Mouse (Mus musculus) lung, postnatal 36 days (tissue): ENCODE data around the gene Tmem251.

Experiments used
- DNase-seq: peaks from one replicate; pipeline ENCODE4 v3.0.0; 2022; ENCODE audit warnings: mixed read lengths

Tmem251 gene

GRCm38 (mm10) chr12:102710851-102711375 is 32.6 kb upstream of the Tmem251 start:
- DNase-seq: no peak

GRCm38 (mm10) chr12:102713153-102713865 is 30.3 kb upstream of the Tmem251 start:
- no peak for DNase-seq

- DNase-seq: no peak
These were observed 29.4 kb upstream of the Tmem251 start for GRCm38 (mm10) chr12:102714116-102714515.

- no peak for DNase-seq
These were observed 28.7 kb upstream of the Tmem251 start for GRCm38 (mm10) chr12:102714654-102715395.

GRCm38 (mm10) chr12:102719552-102720315 is 23.8 kb upstream of the Tmem251 start:
- DNase-seq: no peak

DNA sequence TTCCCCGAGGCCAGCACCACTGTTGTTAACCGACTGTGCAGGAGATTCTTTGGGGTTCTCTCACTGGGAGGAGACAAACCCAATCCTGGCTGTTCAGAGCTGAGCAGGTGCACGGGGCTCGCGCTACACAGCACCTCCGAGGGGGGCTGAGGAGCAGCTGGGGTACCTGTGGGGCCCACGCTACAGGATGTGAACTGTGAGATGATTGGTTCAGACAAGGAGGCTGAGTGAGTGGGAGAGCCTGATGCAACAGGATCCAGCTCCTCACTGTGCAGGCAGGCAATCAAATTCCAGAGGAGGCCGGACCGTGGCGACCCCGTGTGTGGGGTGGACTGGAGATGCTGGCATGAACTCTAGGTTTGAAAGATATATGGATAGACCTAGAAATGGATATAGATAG is 21.1 kb upstream of the Tmem251 start:
- no peak for DNase-seq

GRCm38 (mm10) chr12:102722966-102723365 is 20.6 kb upstream of the Tmem251 start:
- no peak for DNase-seq

DNA sequence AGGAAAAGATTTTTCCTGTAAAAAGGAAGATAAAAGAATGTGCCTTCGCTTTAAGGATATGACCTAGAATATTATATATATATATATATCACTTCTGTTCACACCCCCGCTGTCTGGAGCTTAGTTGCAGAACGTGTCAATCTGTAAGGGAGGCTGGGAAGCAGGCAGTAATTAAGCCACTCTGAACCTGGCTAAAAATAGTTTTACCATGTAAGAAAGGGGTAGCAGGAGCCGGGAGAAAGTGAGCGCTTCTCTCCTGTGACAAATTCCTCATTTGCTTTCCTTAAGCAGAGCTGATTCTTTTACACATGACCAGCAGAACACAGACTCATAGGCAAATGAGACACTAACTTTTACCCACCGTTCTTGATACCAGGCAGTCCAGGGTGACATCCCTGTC is 19.7 kb upstream of the Tmem251 start:
- no peak for DNase-seq

- DNase-seq: no peak
These were observed 18.4 kb upstream of the Tmem251 start for GRCm38 (mm10) chr12:102725146-102725545.

- no peak for DNase-seq
These were observed 17.8 kb upstream of the Tmem251 start for GRCm38 (mm10) chr12:102725761-102726175.

GRCm38 (mm10) chr12:102729855-102730797 is 13.4 kb upstream of the Tmem251 start:
- peak; percentile 87 for DNase-seq

GRCm38 (mm10) chr12:102730798-102731619 is 12.6 kb upstream of the Tmem251 start:
- peak; percentile 22 for DNase-seq

DNA sequence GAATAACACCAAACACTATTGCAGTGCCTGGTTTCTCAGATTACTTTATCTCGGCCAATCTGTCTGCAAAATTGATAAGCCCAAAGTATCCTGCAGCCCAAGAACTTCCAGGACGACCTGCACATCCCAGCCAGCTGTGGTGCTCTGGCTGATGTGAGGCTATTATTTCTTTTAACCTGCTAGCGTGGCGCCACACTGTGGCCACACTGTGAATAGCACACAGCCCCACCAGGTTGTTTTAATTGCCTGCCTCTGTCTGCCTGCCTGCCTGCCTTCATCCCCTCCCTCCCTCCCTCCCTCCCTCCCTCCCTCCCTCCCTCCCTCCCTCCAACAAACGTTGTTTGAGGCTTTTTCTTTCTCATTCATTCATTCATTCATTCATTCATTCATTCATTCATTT is 10.2 kb upstream of the Tmem251 start:
- peak; percentile 79 for DNase-seq

GRCm38 (mm10) chr12:102739096-102739495 is 4.5 kb upstream of the Tmem251 start:
- DNase-seq: no peak

GRCm38 (mm10) chr12:102740285-102740684 is 3.3 kb upstream of the Tmem251 start:
- DNase-seq: peak; percentile 65

DNA sequence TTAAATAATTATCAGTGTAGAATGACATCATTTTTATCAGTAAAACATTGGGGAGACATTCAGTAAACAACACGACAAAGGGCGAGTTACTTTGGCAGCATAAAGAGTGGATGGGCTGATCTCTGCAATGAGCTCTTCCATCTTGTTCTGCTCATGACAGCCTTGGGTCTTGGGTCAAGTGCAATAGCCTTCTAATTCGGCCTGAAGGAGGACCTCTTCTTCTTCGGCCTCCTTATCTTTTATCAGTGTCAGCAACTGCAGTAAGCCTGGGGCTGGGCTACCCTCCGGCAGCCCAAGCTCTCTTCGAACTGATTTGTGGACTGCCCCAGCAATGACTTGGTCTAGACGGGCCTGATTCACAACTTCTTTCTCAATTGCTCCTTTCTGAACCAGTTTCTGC is 1.5 kb upstream of the Tmem251 start:
- DNase-seq: no peak

DNA sequence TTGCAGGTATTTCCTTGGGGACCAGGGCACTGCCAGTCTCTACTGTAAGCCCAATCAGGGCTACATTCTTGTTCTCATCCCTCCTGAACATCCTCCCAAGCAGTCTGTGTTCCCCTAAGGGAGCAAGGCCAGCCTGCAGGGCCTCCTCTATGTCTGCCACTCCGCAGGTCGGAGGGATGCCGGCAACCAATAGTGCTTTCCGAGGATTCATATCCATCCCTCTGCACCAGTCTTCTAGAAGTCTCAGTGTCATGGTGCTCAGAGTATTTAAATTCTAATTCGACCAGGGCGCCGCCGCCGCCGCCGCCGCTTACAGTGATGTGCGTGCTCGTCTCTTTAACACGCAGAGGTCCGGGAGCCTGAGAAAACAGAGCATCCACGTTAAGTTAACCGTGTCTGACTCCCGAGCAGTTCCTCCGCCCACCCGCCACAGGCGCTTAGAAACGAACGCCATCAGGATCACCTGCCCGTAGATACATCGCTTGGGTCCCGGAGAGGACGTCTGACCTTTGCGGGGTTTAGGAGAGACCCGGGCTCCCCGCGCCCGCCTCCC is 450 bp upstream of the Tmem251 start:
- DNase-seq: no peak

DNA sequence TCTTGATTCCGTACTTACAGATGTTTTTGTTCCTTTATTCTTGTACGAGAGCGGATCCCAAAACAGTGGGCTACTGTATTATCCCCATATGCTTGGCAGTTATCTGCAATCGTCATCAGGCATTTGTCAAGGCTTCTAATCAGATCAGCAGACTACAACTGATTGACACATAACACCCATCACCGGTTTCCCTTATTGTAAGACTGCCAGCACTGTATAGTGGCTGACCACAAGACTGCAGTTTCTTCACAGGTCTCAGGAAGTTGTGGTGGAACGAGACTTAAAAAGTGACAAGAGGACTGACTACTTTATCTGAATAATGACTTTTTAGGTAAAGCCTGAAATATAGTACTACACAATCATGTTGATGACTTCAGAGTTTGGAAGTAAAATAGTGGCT is 1.3 kb downstream of the Tmem251 start:
- peak; percentile 55 for DNase-seq

DNA sequence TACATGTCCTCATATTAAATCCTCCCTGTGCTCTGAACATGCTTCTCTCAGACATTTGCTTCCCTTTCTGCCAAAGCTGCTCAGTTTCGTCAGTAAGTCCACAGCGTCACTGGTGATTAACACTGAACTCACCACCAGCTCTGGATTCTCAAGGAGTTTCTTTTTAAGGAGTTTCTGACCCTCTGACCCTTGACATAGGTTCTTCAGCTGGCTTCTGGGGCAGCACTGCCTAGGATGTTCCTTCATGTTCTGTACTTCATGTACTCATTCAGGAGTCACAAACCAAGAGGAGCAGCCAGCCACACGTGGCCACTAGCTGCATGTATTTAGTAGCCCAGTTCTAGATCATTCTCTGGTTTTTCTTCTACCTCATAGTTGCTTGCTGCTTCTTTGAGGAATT is 4.7 kb downstream of the Tmem251 start:
- no peak for DNase-seq

DNA sequence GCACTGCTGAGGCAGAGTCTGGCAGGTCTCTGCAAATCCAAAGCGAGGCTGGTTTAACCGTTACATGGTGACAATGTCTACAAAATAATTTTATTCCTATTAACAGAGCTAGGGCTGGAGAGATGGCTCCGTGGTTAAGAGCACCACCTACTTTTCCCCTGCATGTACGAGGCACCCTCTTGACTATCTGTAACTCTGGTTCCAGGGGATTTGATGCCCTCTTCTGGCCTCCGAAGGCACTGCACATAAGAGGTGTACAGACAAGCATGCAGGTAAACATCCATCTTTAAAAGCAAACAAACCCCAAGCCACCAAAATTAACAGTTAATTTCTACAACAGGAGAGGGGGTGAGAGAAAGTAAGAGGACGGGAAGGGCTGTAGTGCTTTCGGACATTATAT is 12.7 kb downstream of the Tmem251 start:
- peak; percentile 56 for DNase-seq
